Mouse (Mus musculus) gastrocnemius, postnatal 36 days (tissue): Measurements from ENCODE around the gene Pygm. TPM values are rescaled to one million over a fixed set of nuclear protein-coding genes. Genes with fewer than 3 reads are reported as not detected.
A peak's percentile ranks its signal among the peaks of the same experiment; 100 is the strongest.

ENCODE experiments used
- DNase-seq, 2 experiments: peaks; one replicate each; pipeline ENCODE4 v3.0.0; 2022
- intact Hi-C: fragments of 180-260 bp; cut with DNase I; formaldehyde crosslinking; loops from one replicate; pipeline ENCODE4 v1.15.1; 2025
- long read RNA-seq, 2 experiments: library from polyadenylated mRNA; stranded (forward); transcript quantifications; one replicate each; pipeline ENCODE4 v2.0.0; 2021
- total RNA-seq, 2 experiments: library from RNA; stranded (reverse); gene quantifications; 2 replicates each; pipeline ENCODE4 v1.2.3; 2021

The Pygm gene
- total RNA-seq: 1,000 to 10,000 TPM; 7,725 to 8,373 TPM
- long read RNA-seq, experiment 1, transcript Pygm-203 (3 exons, 532 nt): minor isoform, 22 of 1,861 reads
- long read RNA-seq, experiment 1, transcript Pygm-201 (20 exons, 2,874 nt): major isoform, 586 of 1,861 reads
- long read RNA-seq, experiment 1, partial matches to known transcripts: 972 of 1,861 reads
- long read RNA-seq, experiment 1, other reads (novel, unspliced or antisense): 281 of 1,861 reads
- long read RNA-seq, experiment 2, transcript Pygm-203 (3 exons, 532 nt): minor isoform, 34 of 2,161 reads
- long read RNA-seq, experiment 2, transcript Pygm-201 (20 exons, 2,874 nt): major isoform, 809 of 2,161 reads
- long read RNA-seq, experiment 2, partial matches to known transcripts: 1,288 of 2,161 reads
- long read RNA-seq, experiment 2, other reads (novel, unspliced or antisense): 30 of 2,161 reads

GRCm38 (mm10) chr19:6384128-6384527 lies at the start of gene Pygm:
TSS of gene Pygm (plus strand) at chr19:6384399.
- DNase-seq: peak; percentile 86 to 89
- intact Hi-C loops: no loop called here

- intact Hi-C loops: no loop called here
- DNase-seq: peak; percentile 84 to 91
Measured at GRCm38 (mm10) chr19:6334673-6335457, 49.3 kb upstream of the Pygm start, which contains the start of gene Men1. TSS of gene Men1 (plus strand) at chr19:6334979.

- peak in 1 of 2 experiments; percentile 31 for DNase-seq
- intact Hi-C loops: no loop called here
Measured at GRCm38 (mm10) chr19:6335458-6335827, 48.8 kb upstream of the Pygm start.

GRCm38 (mm10) chr19:6336920-6337319 lies 47.3 kb upstream of the Pygm start:
- intact Hi-C loops: no loop called here
- no peak for DNase-seq

- intact Hi-C loops: no loop called here
- no peak for DNase-seq
Measured at GRCm38 (mm10) chr19:6338171-6338570, 46.0 kb upstream of the Pygm start.

GRCm38 (mm10) chr19:6338716-6339115 lies 45.5 kb upstream of the Pygm start:
- DNase-seq: no peak
- intact Hi-C loops: no loop called here

- intact Hi-C loops: no loop called here
- no peak for DNase-seq
Measured at GRCm38 (mm10) chr19:6339191-6339590, 45.0 kb upstream of the Pygm start.

- intact Hi-C loops: no loop called here
- peak in 1 of 2 experiments; percentile 35 for DNase-seq
Measured at GRCm38 (mm10) chr19:6339890-6340504, 44.2 kb upstream of the Pygm start.

- DNase-seq: peak; percentile 72 to 85
- intact Hi-C loops: no loop called here
Measured at GRCm38 (mm10) chr19:6340524-6341452, 43.4 kb upstream of the Pygm start, which contains the start of gene Map4k2. TSS of gene Map4k2 (plus strand) at chr19:6341135.

GRCm38 (mm10) chr19:6341453-6342077 lies 42.6 kb upstream of the Pygm start:
- intact Hi-C loops: no loop called here
- no peak for DNase-seq

GRCm38 (mm10) chr19:6342276-6342933 lies 41.8 kb upstream of the Pygm start:
- intact Hi-C loops: no loop called here
- DNase-seq: no peak

- DNase-seq: no peak
- intact Hi-C loops: no loop called here
Measured at GRCm38 (mm10) chr19:6343066-6343925, 40.9 kb upstream of the Pygm start.

- no peak for DNase-seq
- intact Hi-C loops: no loop called here
Measured at GRCm38 (mm10) chr19:6343996-6344395, 40.2 kb upstream of the Pygm start.

- intact Hi-C loops: no loop called here
- no peak for DNase-seq
Measured at GRCm38 (mm10) chr19:6346023-6346422, 38.2 kb upstream of the Pygm start.

GRCm38 (mm10) chr19:6346661-6347060 lies 37.5 kb upstream of the Pygm start:
- DNase-seq: no peak
- intact Hi-C loops: no loop called here

GRCm38 (mm10) chr19:6347615-6348014 lies 36.6 kb upstream of the Pygm start:
- intact Hi-C loops: no loop called here
- no peak for DNase-seq

GRCm38 (mm10) chr19:6348717-6349116 lies 35.5 kb upstream of the Pygm start:
- no peak for DNase-seq
- intact Hi-C loops: no loop called here
